24 mouse cellular contexts compared by ENCODE assay signal in the genomic region with DNA sequence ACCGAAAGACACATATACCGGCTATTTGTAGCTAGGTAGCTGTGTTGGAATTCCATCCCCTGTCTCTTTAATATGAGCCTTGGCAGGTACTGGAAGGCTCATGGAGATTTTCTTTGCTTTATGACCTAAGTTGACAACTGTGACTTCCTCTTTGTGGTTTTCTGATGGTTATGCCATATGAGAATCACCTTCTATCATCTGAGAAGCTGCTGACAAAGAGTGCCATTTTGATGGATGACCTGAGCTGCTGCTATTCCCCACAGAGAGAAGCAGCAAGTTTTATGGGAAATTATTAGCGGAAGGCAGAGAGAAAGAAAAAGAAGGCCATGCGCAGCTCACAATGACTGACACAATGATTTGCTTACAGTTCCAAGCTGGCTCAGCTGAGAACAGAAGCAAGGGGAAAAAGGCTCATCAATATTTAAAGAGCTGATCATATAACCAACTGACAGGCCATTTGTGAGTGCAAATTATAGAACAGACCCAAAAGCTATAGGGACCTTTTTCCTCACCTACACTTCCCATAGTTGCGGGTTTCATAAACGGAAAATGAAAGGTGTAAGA.
DNase-seq lines count a peak whose midpoint lies in the region; ATAC-seq and TF ChIP-seq lines count a peak whose summit lies in the region.
"Had no signal": no experiment of that assay in that cellular context is flagged by ENCODE, and none has a peak within 500 bp of the region (broad histone marks: within the 10 kb centered on the region; RNA-seq: fewer than 3 reads in every experiment).

No protein-coding gene starts in this region.

- 78% methylated on average over 6 of the region's 6 CpGs for WGBS in hindbrain, embryonic 11.5 days
- WGBS in hindbrain, embryonic 10.5 days = 83% methylated on average over 6 of the region's 6 CpGs
- 66% methylated on average over 6 of the region's 6 CpGs for WGBS in neural tube, embryonic 12.5 days
- 85% methylated on average over 6 of the region's 6 CpGs for WGBS in thymus, adult 2 months

- intact Hi-C loops in heart, postnatal 10 days (cut with DNase I) = no loop called here

- peak; percentile 60 for ATAC-seq in hindbrain, embryonic 11.5 days (ENCODE audit: low FRiP score)
- ATAC-seq in neural tube, embryonic 12.5 days (ENCODE audit: low FRiP score, low read depth) = peak; percentile 76
- ATAC-seq: forebrain, embryonic 13.5 days; midbrain, embryonic 13.5 days had no signal

- no peak for TF ChIP-seq POLR2A in thymus, adult 2 months (IDR thresholded peaks at IDR 0.05; ENCODE audit: control insufficient read depth, extremely low read depth, insufficient read depth, low read length, poor library complexity)

- no peak overlapping the region for H3K9ac ChIP-seq in hindbrain, embryonic 11.5 days (ENCODE audit: low read depth, low read length)
- no peak overlapping the region for H3K9ac ChIP-seq in neural tube, embryonic 12.5 days
- H3K9ac ChIP-seq: forebrain, embryonic 13.5 days; heart, embryonic 12.5 days; liver, embryonic 13.5 days; midbrain, embryonic 13.5 days had no signal

- no peak overlapping the region for H3K4me2 ChIP-seq in hindbrain, embryonic 11.5 days (replicated peaks; ENCODE audit: low read depth, low read length)
- no peak overlapping the region for H3K4me2 ChIP-seq in neural tube, embryonic 12.5 days (replicated peaks)
- H3K4me2 ChIP-seq: forebrain, embryonic 13.5 days; heart, embryonic 12.5 days; liver, embryonic 13.5 days; midbrain, embryonic 13.5 days had no signal

- no peaks in the 10 kb centered on the region for H3K9me3 ChIP-seq in hindbrain, embryonic 11.5 days (ENCODE audit: control insufficient read depth, low read length)
- no peaks in the 10 kb centered on the region for H3K9me3 ChIP-seq in hindbrain, embryonic 10.5 days
- no peaks in the 10 kb centered on the region for H3K9me3 ChIP-seq in neural tube, embryonic 12.5 days
- H3K9me3 ChIP-seq: forebrain, embryonic 13.5 days; heart, embryonic 12.5 days; liver, embryonic 13.5 days; midbrain, embryonic 13.5 days had no signal

- no peak for DNase-seq in hindbrain, embryonic 11.5 days (ENCODE audit: low spot score)
- DNase-seq in hindbrain, embryonic 10.5 days (ENCODE audit: low spot score) = no peak
- DNase-seq in 3T3-L1 (ENCODE audit: low read depth, low spot score) = peak; percentile 6
- DNase-seq in MEL-GATA-1-ER (ENCODE audit: extremely low read depth, low read depth) = peak; percentile 21
- no peak for DNase-seq in thymus, adult 2 months
- no peak for DNase-seq in heart, postnatal 10 days
- DNase-seq: adrenal gland, postnatal 25 days; cerebellum, adult 9-11 months; gastrocnemius, postnatal 10 days; heart, adult 11 months; heart, postnatal 14 days; kidney, adult 11 months; liver, embryonic 13.5 days; lung, adult 2 months; lung, postnatal 14 days; right cerebral cortex, postnatal 25 days; spleen, adult 18-20 months; thymus, postnatal 14 days had no signal

- no peak overlapping the region for H3K27ac ChIP-seq in hindbrain, embryonic 11.5 days (ENCODE audit: low read depth, low read length)
- H3K27ac ChIP-seq in hindbrain, embryonic 10.5 days = no peak overlapping the region
- H3K27ac ChIP-seq in neural tube, embryonic 12.5 days = no peak overlapping the region
- no peak overlapping the region for H3K27ac ChIP-seq in thymus, adult 2 months (ENCODE audit: control insufficient read depth, insufficient read depth, low read length)
- H3K27ac ChIP-seq: forebrain, embryonic 13.5 days; kidney, postnatal 0 days; left cerebral cortex, adult 2 months; liver, embryonic 13.5 days; midbrain, embryonic 13.5 days had no signal

- no peaks in the 10 kb centered on the region for H3K27me3 ChIP-seq in hindbrain, embryonic 11.5 days (ENCODE audit: control insufficient read depth, insufficient read depth, low read length)
- H3K27me3 ChIP-seq in hindbrain, embryonic 10.5 days (ENCODE audit: insufficient read depth, poor library complexity, severe bottlenecking) = no peaks in the 10 kb centered on the region
- no peaks in the 10 kb centered on the region for H3K27me3 ChIP-seq in neural tube, embryonic 12.5 days (replicated peaks)
- H3K27me3 ChIP-seq in thymus, adult 2 months (ENCODE audit: control insufficient read depth, insufficient read depth, low read length) = no peaks in the 10 kb centered on the region
- H3K27me3 ChIP-seq: forebrain, embryonic 13.5 days; heart, embryonic 12.5 days; liver, embryonic 13.5 days; midbrain, embryonic 13.5 days had no signal

- no peaks in the 10 kb centered on the region for H3K4me1 ChIP-seq in hindbrain, embryonic 11.5 days (replicated peaks; ENCODE audit: control insufficient read depth, insufficient read depth, low read length)
- no peaks in the 10 kb centered on the region for H3K4me1 ChIP-seq in hindbrain, embryonic 10.5 days (replicated peaks)
- H3K4me1 ChIP-seq in neural tube, embryonic 12.5 days = no peaks in the 10 kb centered on the region
- H3K4me1 ChIP-seq in thymus, adult 2 months (replicated peaks; ENCODE audit: control insufficient read depth, insufficient read depth, low read length) = no peaks in the 10 kb centered on the region
- H3K4me1 ChIP-seq: forebrain, embryonic 13.5 days; heart, embryonic 12.5 days; liver, embryonic 13.5 days; midbrain, embryonic 13.5 days had no signal

- no peak for TF ChIP-seq CTCF in thymus, adult 2 months (IDR thresholded peaks at IDR 0.05; ENCODE audit: borderline replicate concordance, control insufficient read depth, extremely low read depth, insufficient read depth, low read length, poor library complexity)

- no peaks in the 10 kb centered on the region for H3K36me3 ChIP-seq in hindbrain, embryonic 11.5 days (ENCODE audit: control insufficient read depth, insufficient read depth, low read length)
- no peaks in the 10 kb centered on the region for H3K36me3 ChIP-seq in hindbrain, embryonic 10.5 days
- no peaks in the 10 kb centered on the region for H3K36me3 ChIP-seq in neural tube, embryonic 12.5 days
- no peaks in the 10 kb centered on the region for H3K36me3 ChIP-seq in thymus, adult 2 months (ENCODE audit: control insufficient read depth, insufficient read depth, low read length)
- H3K36me3 ChIP-seq: heart, embryonic 12.5 days; liver, embryonic 13.5 days; midbrain, embryonic 13.5 days had no signal

- no peak overlapping the region for H3K4me3 ChIP-seq in hindbrain, embryonic 11.5 days (ENCODE audit: low read depth, low read length)
- H3K4me3 ChIP-seq in hindbrain, embryonic 10.5 days = no peak overlapping the region
- H3K4me3 ChIP-seq in neural tube, embryonic 12.5 days = no peak overlapping the region
- no peak overlapping the region for H3K4me3 ChIP-seq in thymus, adult 2 months (ENCODE audit: control insufficient read depth, insufficient read depth, low read length)
- H3K4me3 ChIP-seq: forebrain, embryonic 13.5 days; heart, embryonic 12.5 days; left cerebral cortex, adult 2 months; liver, embryonic 13.5 days; midbrain, embryonic 13.5 days had no signal

Comparison
In these comparisons a context has a peak if more than half of its experiments do, and no peak if none do; other contexts are left out.
1. DNase-seq: peak in 3T3-L1 (single experiment) and MEL-GATA-1-ER (single experiment); none in hindbrain, embryonic 11.5 days (single experiment), hindbrain, embryonic 10.5 days (single experiment), thymus, adult 2 months (single experiment) and heart, postnatal 10 days (0 of 2).